Mouse (Mus musculus): ENCODE measurements around the gene Hdac9. TPM values are rescaled to one million over a fixed set of nuclear protein-coding genes. Genes with fewer than 3 reads are reported as not detected.

The Hdac9 gene
- total and polyA plus RNA-seq, 2 experiments: 0.56 to 1.6 TPM

DNA sequence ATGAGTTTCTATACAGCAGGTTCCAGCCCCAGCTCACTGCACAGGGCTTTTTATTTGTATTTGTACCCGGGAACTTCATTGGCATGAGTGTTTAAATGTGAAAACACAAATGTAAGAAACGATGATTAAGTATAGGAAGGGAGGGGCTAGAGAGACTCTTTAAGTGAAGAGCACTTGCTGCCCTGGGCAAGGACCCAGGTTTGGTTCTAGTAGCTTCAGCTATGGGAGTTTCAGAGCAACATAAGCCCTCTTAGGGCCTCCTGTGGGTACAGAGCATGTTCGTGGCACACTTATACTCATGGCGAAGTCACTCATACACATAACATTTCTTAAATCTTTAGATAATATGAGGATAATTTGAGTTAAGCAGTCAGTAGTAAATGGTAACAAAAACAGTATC is 243.4 kb downstream of the Hdac9 start:
- Histone ChIP-seq H3K4me1 (ENCODE audit: control insufficient read depth, insufficient read depth, low read length) (no peaks in the 10 kb centered on the region), H3K4me3 (ENCODE audit: insufficient read depth, low read depth, low read length) (no peak overlapping the region), H3K36me3 (ENCODE audit: control insufficient read depth, insufficient read depth, low read length) (no peaks in the 10 kb centered on the region), H3K27me3 (ENCODE audit: control insufficient read depth, insufficient read depth, low read length) (no peaks in the 10 kb centered on the region), H3K27ac (replicated peaks; ENCODE audit: insufficient read depth, low read depth, low read length) (no peak overlapping the region), H3K9ac (ENCODE audit: low read depth, low read length) (no peak overlapping the region), H3K79me2 (ENCODE audit: control insufficient read depth, insufficient read depth, low read length) (no peaks in the 10 kb centered on the region)
- no peak for DNase-seq (ENCODE audit: extremely low read depth, low read depth, low spot score)
- TF ChIP-seq POLR2A (IDR thresholded peaks at IDR 0.05; ENCODE audit: extremely low read depth, insufficient read depth, low read length) (no peak), CTCF (IDR thresholded peaks at IDR 0.05; ENCODE audit: low read depth, low read length) (no peak)
- 85% methylated on average over 4 of the region's 4 CpGs for WGBS

DNA sequence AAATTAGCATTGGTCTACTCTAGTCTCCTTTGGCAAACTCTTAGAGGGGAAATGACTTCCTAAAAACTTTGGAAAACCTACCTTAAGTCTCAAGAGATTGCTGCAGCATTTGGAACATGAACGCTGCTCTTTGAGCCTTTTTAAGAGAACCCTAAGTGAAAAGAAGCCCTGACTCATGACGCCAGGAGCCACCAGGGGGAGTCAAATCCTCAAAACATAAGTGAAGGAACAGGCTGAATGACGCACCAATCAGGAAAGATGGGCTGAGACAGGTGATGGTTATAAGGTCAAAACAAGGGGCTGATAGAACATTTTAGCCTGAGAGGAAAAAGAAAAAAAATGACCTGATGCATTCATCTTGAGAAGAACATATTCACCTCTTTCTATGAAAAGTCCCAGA is 252.1 kb downstream of the Hdac9 start:
- Histone ChIP-seq H3K27ac (replicated peaks; ENCODE audit: insufficient read depth, low read depth, low read length) (no peak overlapping the region), H3K9ac (ENCODE audit: low read depth, low read length) (no peak overlapping the region), H3K36me3 (ENCODE audit: control insufficient read depth, insufficient read depth, low read length) (no peaks in the 10 kb centered on the region), H3K79me2 (ENCODE audit: control insufficient read depth, insufficient read depth, low read length) (no peaks in the 10 kb centered on the region), H3K4me3 (ENCODE audit: insufficient read depth, low read depth, low read length) (no peak overlapping the region), H3K27me3 (ENCODE audit: control insufficient read depth, insufficient read depth, low read length) (no peaks in the 10 kb centered on the region), H3K4me1 (ENCODE audit: control insufficient read depth, insufficient read depth, low read length) (no peaks in the 10 kb centered on the region)
- peak; percentile 53 for DNase-seq (ENCODE audit: extremely low read depth, low read depth, low spot score)
- TF ChIP-seq POLR2A (IDR thresholded peaks at IDR 0.05; ENCODE audit: extremely low read depth, insufficient read depth, low read length): no peak
- TF ChIP-seq CTCF (IDR thresholded peaks at IDR 0.05; ENCODE audit: low read depth, low read length): peak; percentile 61; the same call in 1 of the 2 replicates
- 6% methylated on average over 3 of the region's 3 CpGs for WGBS

DNA sequence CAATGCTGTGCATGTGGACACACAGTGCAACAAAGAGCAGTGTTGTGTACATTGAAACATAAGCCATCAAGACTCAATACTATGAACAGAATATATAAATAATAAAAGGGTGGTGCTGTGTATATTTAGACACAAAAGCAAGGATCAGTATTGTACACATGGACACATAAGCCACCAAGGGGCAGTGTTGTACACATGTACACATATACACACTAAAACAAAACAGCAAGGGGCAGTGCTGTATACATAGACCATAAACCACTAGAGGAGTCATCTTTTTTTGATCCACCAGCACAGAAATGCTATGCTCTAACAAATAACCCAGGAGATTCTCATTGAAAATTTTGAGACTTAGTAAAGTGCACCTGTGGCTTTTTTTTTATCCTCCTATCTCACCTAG is 255.5 kb downstream of the Hdac9 start:
- no peak for DNase-seq (ENCODE audit: extremely low read depth, low read depth, low spot score)
- no peaks in the 10 kb centered on the region for H3K36me3 ChIP-seq (ENCODE audit: control insufficient read depth, insufficient read depth, low read length)
- no peaks in the 10 kb centered on the region for H3K4me1 ChIP-seq (ENCODE audit: control insufficient read depth, insufficient read depth, low read length)

DNA sequence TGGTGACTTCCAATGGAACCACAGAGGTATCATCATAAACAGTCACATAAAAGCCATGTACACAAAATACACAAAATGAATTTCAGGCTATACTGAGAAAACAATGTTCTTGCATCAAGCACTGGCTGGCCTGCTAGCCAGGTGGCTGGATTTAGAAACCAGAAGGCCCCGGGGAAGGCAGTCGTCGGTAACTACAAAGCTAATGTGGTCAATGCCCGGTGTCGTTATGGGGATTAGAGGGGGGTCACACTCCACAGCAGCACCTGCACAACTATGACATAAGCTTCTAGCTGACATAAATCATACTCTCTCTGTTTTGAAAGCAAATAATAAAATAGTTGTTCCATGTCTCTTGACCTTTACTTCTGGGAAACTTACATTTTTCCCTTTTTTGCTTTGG is 256.9 kb downstream of the Hdac9 start:
- Histone ChIP-seq H3K36me3 (ENCODE audit: control insufficient read depth, insufficient read depth, low read length) (no peaks in the 10 kb centered on the region), H3K79me2 (ENCODE audit: control insufficient read depth, insufficient read depth, low read length) (no peaks in the 10 kb centered on the region), H3K4me1 (ENCODE audit: control insufficient read depth, insufficient read depth, low read length) (no peaks in the 10 kb centered on the region), H3K4me3 (ENCODE audit: insufficient read depth, low read depth, low read length) (no peak overlapping the region), H3K27ac (replicated peaks; ENCODE audit: insufficient read depth, low read depth, low read length) (no peak overlapping the region), H3K27me3 (ENCODE audit: control insufficient read depth, insufficient read depth, low read length) (no peaks in the 10 kb centered on the region), H3K9ac (ENCODE audit: low read depth, low read length) (no peak overlapping the region)
- TF ChIP-seq POLR2A (IDR thresholded peaks at IDR 0.05; ENCODE audit: extremely low read depth, insufficient read depth, low read length): no peak
- no peak for TF ChIP-seq CTCF (IDR thresholded peaks at IDR 0.05; ENCODE audit: low read depth, low read length)
- WGBS: 86% methylated on average over 5 of the region's 5 CpGs
- DNase-seq (ENCODE audit: extremely low read depth, low read depth, low spot score): no peak

More for the DNA sequence above, 255.5 kb downstream of the Hdac9 start:
- no peak overlapping the region for H3K27ac ChIP-seq (replicated peaks; ENCODE audit: insufficient read depth, low read depth, low read length)
- H3K27me3 ChIP-seq (ENCODE audit: control insufficient read depth, insufficient read depth, low read length): no peaks in the 10 kb centered on the region
- H3K4me3 ChIP-seq (ENCODE audit: insufficient read depth, low read depth, low read length): no peak overlapping the region
- H3K79me2 ChIP-seq (ENCODE audit: control insufficient read depth, insufficient read depth, low read length): no peaks in the 10 kb centered on the region
- no peak for TF ChIP-seq CTCF (IDR thresholded peaks at IDR 0.05; ENCODE audit: low read depth, low read length)
- TF ChIP-seq POLR2A (IDR thresholded peaks at IDR 0.05; ENCODE audit: extremely low read depth, insufficient read depth, low read length): no peak
- no peak overlapping the region for H3K9ac ChIP-seq (ENCODE audit: low read depth, low read length)

DNA sequence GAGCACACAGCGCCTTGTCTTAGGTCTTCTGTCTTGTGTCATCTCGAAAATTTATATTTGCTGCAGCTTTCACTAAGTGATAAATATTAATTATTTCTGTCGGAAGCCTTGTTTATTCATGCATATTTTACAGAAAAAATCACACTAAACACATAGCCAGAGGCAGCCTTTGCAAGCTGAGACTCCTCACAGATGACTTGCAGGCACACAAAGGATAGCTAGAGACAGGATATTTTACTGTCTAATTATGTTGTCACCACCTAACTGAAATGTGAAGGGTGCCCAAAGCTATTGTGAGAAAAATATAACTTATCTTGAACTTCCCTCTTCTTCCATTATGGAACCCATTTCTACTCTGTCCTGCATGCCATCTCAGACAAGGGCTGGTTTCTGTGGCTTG is 258.3 kb downstream of the Hdac9 start:
- DNase-seq (ENCODE audit: extremely low read depth, low read depth, low spot score): no peak
- WGBS: 63% methylated on average over 3 of the region's 3 CpGs
- no peak overlapping the region for H3K4me3 ChIP-seq (ENCODE audit: insufficient read depth, low read depth, low read length)
- no peaks in the 10 kb centered on the region for H3K36me3 ChIP-seq (ENCODE audit: control insufficient read depth, insufficient read depth, low read length)
- no peaks in the 10 kb centered on the region for H3K27me3 ChIP-seq (ENCODE audit: control insufficient read depth, insufficient read depth, low read length)
- TF ChIP-seq POLR2A (IDR thresholded peaks at IDR 0.05; ENCODE audit: extremely low read depth, insufficient read depth, low read length): no peak
- TF ChIP-seq CTCF (IDR thresholded peaks at IDR 0.05; ENCODE audit: low read depth, low read length): no peak
- H3K4me1 ChIP-seq (ENCODE audit: control insufficient read depth, insufficient read depth, low read length): no peaks in the 10 kb centered on the region
- no peaks in the 10 kb centered on the region for H3K79me2 ChIP-seq (ENCODE audit: control insufficient read depth, insufficient read depth, low read length)
- H3K27ac ChIP-seq (replicated peaks; ENCODE audit: insufficient read depth, low read depth, low read length): no peak overlapping the region
- H3K9ac ChIP-seq (ENCODE audit: low read depth, low read length): no peak overlapping the region

DNA sequence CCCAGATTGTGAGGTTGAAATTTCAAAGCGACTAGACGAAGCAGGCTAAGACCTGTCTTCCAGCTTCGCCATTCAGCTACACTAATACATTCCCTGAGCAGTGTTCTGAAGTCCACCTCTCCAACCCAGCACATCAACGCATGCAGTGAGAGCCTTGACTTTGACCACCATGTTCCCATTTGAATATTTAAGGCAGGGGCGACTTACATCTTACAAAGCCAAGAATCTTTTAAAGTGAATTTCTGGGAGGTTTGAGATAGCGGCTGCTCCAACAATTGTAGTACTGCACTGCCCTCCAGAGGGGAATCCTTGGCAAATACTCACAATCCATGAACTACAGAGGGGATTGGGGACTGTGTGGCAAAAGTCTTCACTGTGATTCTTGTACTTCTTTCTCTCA is 258.8 kb downstream of the Hdac9 start:
- 49% methylated on average over 6 of the region's 6 CpGs for WGBS
- Histone ChIP-seq H3K9ac (ENCODE audit: low read depth, low read length) (no peak overlapping the region), H3K27me3 (ENCODE audit: control insufficient read depth, insufficient read depth, low read length) (no peaks in the 10 kb centered on the region), H3K4me1 (ENCODE audit: control insufficient read depth, insufficient read depth, low read length) (no peaks in the 10 kb centered on the region), H3K4me3 (ENCODE audit: insufficient read depth, low read depth, low read length) (no peak overlapping the region), H3K27ac (replicated peaks; ENCODE audit: insufficient read depth, low read depth, low read length) (no peak overlapping the region), H3K79me2 (ENCODE audit: control insufficient read depth, insufficient read depth, low read length) (no peaks in the 10 kb centered on the region), H3K36me3 (ENCODE audit: control insufficient read depth, insufficient read depth, low read length) (no peaks in the 10 kb centered on the region)
- no peak for TF ChIP-seq CTCF (IDR thresholded peaks at IDR 0.05; ENCODE audit: low read depth, low read length)
- TF ChIP-seq POLR2A (IDR thresholded peaks at IDR 0.05; ENCODE audit: extremely low read depth, insufficient read depth, low read length): no peak
- no peak for DNase-seq (ENCODE audit: extremely low read depth, low read depth, low spot score)

All from liver, adult 2 months (tissue).